Mouse (Mus musculus) kidney, embryonic 14.5 days (tissue): ENCODE results near the gene Kif6. TPM values are rescaled to one million over a fixed set of nuclear protein-coding genes. Genes with fewer than 3 reads are reported as not detected.

Experiments
- ATAC-seq: fragments of 200-750 bp; cut with Nextera tagmentation; 2 replicates; pipeline ENCODE4 v1.8.0; 2017; ENCODE audit warnings: moderate number of reproducible peaks, mild to moderate bottlenecking, moderate TSS enrichment, moderate library complexity; ENCODE audit not compliant: low FRiP score, low TSS enrichment
- H3K27ac ChIP-seq: fragments of 300-500 bp; sonication (generic); 2 replicates; pipeline ENCODE4 v1.5.1; 2014; ENCODE audit warnings: low read depth, mild to moderate bottlenecking, low read length, moderate library complexity, mixed read lengths
- H3K27me3 ChIP-seq: fragments of 300-500 bp; sonication (generic); 2 replicates; pipeline ENCODE4 v1.6.1; 2014; ENCODE audit warnings: mild to moderate bottlenecking, low read length; ENCODE audit not compliant: control insufficient read depth, insufficient read depth
- H3K36me3 ChIP-seq: fragments of 300-500 bp; sonication (generic); 2 replicates; pipeline ENCODE4 v1.6.1; 2014; ENCODE audit warnings: low read length, mixed read lengths; ENCODE audit not compliant: control insufficient read depth, insufficient read depth
- H3K4me1 ChIP-seq: fragments of 300-500 bp; sonication (generic); 2 replicates; pipeline ENCODE4 v1.6.1; 2014; ENCODE audit warnings: low read length, mixed read lengths; ENCODE audit not compliant: control insufficient read depth, insufficient read depth
- H3K4me2 ChIP-seq: fragments of 300-500 bp; sonication (generic); replicated peaks from 2 replicates; pipeline ENCODE4 v1.6.1; 2014; ENCODE audit warnings: low read depth, mild to moderate bottlenecking, low read length
- H3K4me3 ChIP-seq: fragments of 300-500 bp; sonication (generic); 2 replicates; pipeline ENCODE4 v1.5.1; 2014; ENCODE audit warnings: mild to moderate bottlenecking, low read length
- H3K9ac ChIP-seq: fragments of 300-500 bp; sonication (generic); 2 replicates; pipeline ENCODE4 v1.6.1; 2014; ENCODE audit warnings: low read depth, mild to moderate bottlenecking, low read length, moderate library complexity
- H3K9me3 ChIP-seq: fragments of 300-500 bp; sonication (generic); 2 replicates; pipeline ENCODE4 v1.6.1; 2016; ENCODE audit warnings: low read length; ENCODE audit not compliant: control insufficient read depth
- WGBS: fragments of 180-500 bp; shearing (Covaris S2); extraction: QIAGEN DNeasy Blood & Tissue Kit; methylation state at CpG from one replicate; pipeline ENCODE4 v1.1.7; 2014; 5-methylcytosine and 5-hydroxymethylcytosine counted together
- polyA plus RNA-seq: library from polyadenylated mRNA; unstranded; fragments of >200 nt; fragmentation: Nextera tagmentation; extraction: Ambion mirVana; gene quantifications from 2 replicates; pipeline ENCODE4 v1.2.1, GENCODE M21; 2014

Kif6 gene
- polyA plus RNA-seq, 1 experiment from 2014 or later: 2.0 TPM

- H3K4me2 ChIP-seq: no peak overlapping the region
- ATAC-seq: no peak
- H3K9me3 ChIP-seq: peaks cover 3% of the 10 kb centered on the region; the same call in 1 of the 2 replicates
- H3K4me1 ChIP-seq: no peaks in the 10 kb centered on the region
- no peaks in the 10 kb centered on the region for H3K36me3 ChIP-seq
- no peak overlapping the region for H3K27ac ChIP-seq
- 91% methylated on average over 7 of the region's 7 CpGs for WGBS
- H3K9ac ChIP-seq: no peak overlapping the region
- no peak overlapping the region for H3K4me3 ChIP-seq
- H3K27me3 ChIP-seq: no peaks in the 10 kb centered on the region
These were observed 34.5 kb downstream of the Kif6 start for GRCm38 (mm10) chr17:49649394-49649793.

GRCm38 (mm10) chr17:49650366-49650765 lies 35.4 kb downstream of the Kif6 start:
- no peak overlapping the region for H3K4me3 ChIP-seq
- H3K9me3 ChIP-seq: peaks cover 3% of the 10 kb centered on the region; the same call in 1 of the 2 replicates
- WGBS: 87% methylated on average over 4 of the region's 4 CpGs
- H3K4me1 ChIP-seq: no peaks in the 10 kb centered on the region
- no peak overlapping the region for H3K4me2 ChIP-seq
- H3K27me3 ChIP-seq: no peaks in the 10 kb centered on the region
- no peaks in the 10 kb centered on the region for H3K36me3 ChIP-seq
- no peak for ATAC-seq
- no peak overlapping the region for H3K27ac ChIP-seq
- no peak overlapping the region for H3K9ac ChIP-seq

GRCm38 (mm10) chr17:49652357-49652756 lies 37.4 kb downstream of the Kif6 start:
- ATAC-seq: no peak
- Histone ChIP-seq H3K27me3 (no peaks in the 10 kb centered on the region), H3K9ac (no peak overlapping the region), H3K36me3 (no peaks in the 10 kb centered on the region), H3K4me3 (no peak overlapping the region), H3K4me2 (no peak overlapping the region), H3K4me1 (no peaks in the 10 kb centered on the region), H3K9me3 (peaks cover 3% of the 10 kb centered on the region; the same call in 1 of the 2 replicates), H3K27ac (no peak overlapping the region)
- WGBS: 57% methylated on average over 3 of the region's 3 CpGs

GRCm38 (mm10) chr17:49652800-49653199 lies 37.9 kb downstream of the Kif6 start:
- no peaks in the 10 kb centered on the region for H3K36me3 ChIP-seq
- H3K27ac ChIP-seq: no peak overlapping the region
- WGBS: 84% methylated on average over 5 of the region's 5 CpGs
- peaks cover 3% of the 10 kb centered on the region; the same call in 1 of the 2 replicates for H3K9me3 ChIP-seq
- no peaks in the 10 kb centered on the region for H3K4me1 ChIP-seq
- ATAC-seq: no peak
- H3K4me2 ChIP-seq: no peak overlapping the region
- H3K4me3 ChIP-seq: no peak overlapping the region
- no peaks in the 10 kb centered on the region for H3K27me3 ChIP-seq
- H3K9ac ChIP-seq: no peak overlapping the region

GRCm38 (mm10) chr17:49661626-49662025 lies 46.7 kb downstream of the Kif6 start:
- no peaks in the 10 kb centered on the region for H3K36me3 ChIP-seq
- H3K27me3 ChIP-seq: no peaks in the 10 kb centered on the region
- no peak overlapping the region for H3K27ac ChIP-seq
- ATAC-seq: no peak
- no peaks in the 10 kb centered on the region for H3K9me3 ChIP-seq
- H3K4me3 ChIP-seq: no peak overlapping the region
- H3K4me1 ChIP-seq: 0 out of 2 replicates have a peak, but pooled peaks cover 4% of the 10 kb centered on the region
- H3K4me2 ChIP-seq: no peak overlapping the region
- H3K9ac ChIP-seq: no peak overlapping the region
- WGBS: 56% methylated on average over 6 of the region's 6 CpGs

- 92% methylated on average over 5 of the region's 5 CpGs for WGBS
These were observed 51.8 kb downstream of the Kif6 start for GRCm38 (mm10) chr17:49666728-49667127.

GRCm38 (mm10) chr17:49668296-49668695 lies 53.4 kb downstream of the Kif6 start:
- ATAC-seq: no peak
- H3K36me3 ChIP-seq: no peaks in the 10 kb centered on the region
- H3K27ac ChIP-seq: no peak overlapping the region
- no peak overlapping the region for H3K9ac ChIP-seq
- no peak overlapping the region for H3K4me2 ChIP-seq
- H3K27me3 ChIP-seq: no peaks in the 10 kb centered on the region
- no peak overlapping the region for H3K4me3 ChIP-seq
- WGBS: 85% methylated on average over 6 of the region's 6 CpGs
- no peaks in the 10 kb centered on the region for H3K4me1 ChIP-seq
- H3K9me3 ChIP-seq: no peaks in the 10 kb centered on the region

More at GRCm38 (mm10) chr17:49666728-49667127, 51.8 kb downstream of the Kif6 start:
- ATAC-seq: no peak
- no peaks in the 10 kb centered on the region for H3K36me3 ChIP-seq
- H3K4me3 ChIP-seq: no peak overlapping the region
- no peak overlapping the region for H3K27ac ChIP-seq
- no peak overlapping the region for H3K9ac ChIP-seq
- H3K9me3 ChIP-seq: no peaks in the 10 kb centered on the region
- H3K27me3 ChIP-seq: no peaks in the 10 kb centered on the region
- H3K4me2 ChIP-seq: no peak overlapping the region
- H3K4me1 ChIP-seq: no peaks in the 10 kb centered on the region

GRCm38 (mm10) chr17:49671921-49672339 lies 57.0 kb downstream of the Kif6 start:
- Histone ChIP-seq H3K4me3 (no peak overlapping the region), H3K4me2 (no peak overlapping the region), H3K4me1 (no peaks in the 10 kb centered on the region), H3K9ac (no peak overlapping the region), H3K27me3 (no peaks in the 10 kb centered on the region), H3K27ac (no peak overlapping the region), H3K9me3 (peaks cover 3% of the 10 kb centered on the region), H3K36me3 (no peaks in the 10 kb centered on the region)
- ATAC-seq: no peak
- WGBS: 71% methylated on average over 6 of the region's 6 CpGs

GRCm38 (mm10) chr17:49672421-49672820 lies 57.5 kb downstream of the Kif6 start:
- Histone ChIP-seq H3K4me1 (no peaks in the 10 kb centered on the region), H3K9ac (no peak overlapping the region), H3K4me2 (no peak overlapping the region), H3K27me3 (no peaks in the 10 kb centered on the region), H3K27ac (no peak overlapping the region), H3K4me3 (no peak overlapping the region), H3K9me3 (peaks cover 3% of the 10 kb centered on the region), H3K36me3 (no peaks in the 10 kb centered on the region)
- 80% methylated on average over 5 of the region's 5 CpGs for WGBS
- no peak for ATAC-seq
